Mouse (Mus musculus) bone marrow, adult 2 months (tissue): ENCODE data around the gene Bcas3. TPM values are rescaled to one million over a fixed set of nuclear protein-coding genes. Genes with fewer than 3 reads are reported as not detected.
A peak's percentile ranks its signal among the peaks of the same experiment; 100 is the strongest.
"Not testable (repeated sequence)": the region's sequence is repeated elsewhere in the genome, so short reads cannot be mapped to it uniquely, and the experiment has no call there.

ENCODE experiments used
- H3K27ac ChIP-seq: fragments of 200-500 bp; 2 replicates; pipeline ENCODE4 v1.5.1; 2012; ENCODE audit warnings: low read depth, mild to moderate bottlenecking, control low read depth, inconsistent platforms, low read length; ENCODE audit not compliant: control insufficient read depth, poor library complexity, insufficient read depth
- H3K4me1 ChIP-seq: fragments of 200-500 bp; 2 replicates; pipeline ENCODE4 v1.6.1; 2011; ENCODE audit warnings: low read length; ENCODE audit not compliant: control insufficient read depth, insufficient read depth
- H3K4me3 ChIP-seq: fragments of 200-500 bp; replicated peaks from 2 replicates; pipeline ENCODE3; 2011; ENCODE audit warnings: mild to moderate bottlenecking, low read depth, low read length, control low read depth; ENCODE audit not compliant: control insufficient read depth
- CTCF ChIP-seq: fragments of 200-500 bp; IDR thresholded peaks from 2 replicates; pipeline ENCODE4 v1.5.1; 2011; ENCODE audit warnings: low read length, control low read depth; ENCODE audit not compliant: control insufficient read depth, insufficient read depth
- POLR2A ChIP-seq: fragments of 200-500 bp; IDR thresholded peaks from 2 replicates; pipeline ENCODE4 v1.6.1; 2011; ENCODE audit warnings: low read depth, mild to moderate bottlenecking, control low read depth, low read length, borderline replicate concordance; ENCODE audit not compliant: control insufficient read depth
- WGBS: fragments of 180-500 bp; shearing (Covaris S2); methylation state at CpG from one replicate; pipeline ENCODE4 v1.1.7; 2018; 5-methylcytosine and 5-hydroxymethylcytosine counted together
- polyA plus RNA-seq: library from polyadenylated mRNA; stranded (reverse); fragments of >200 nt; gene quantifications from 2 replicates; pipeline ENCODE4 v1.2.4, GENCODE M21; 2011; ENCODE audit warnings: low replicate concordance; ENCODE audit not compliant: missing spikeins, insufficient read depth, insufficient read length

The Bcas3 gene
- polyA plus RNA-seq, 1 experiment = 19.5 TPM

DNA sequence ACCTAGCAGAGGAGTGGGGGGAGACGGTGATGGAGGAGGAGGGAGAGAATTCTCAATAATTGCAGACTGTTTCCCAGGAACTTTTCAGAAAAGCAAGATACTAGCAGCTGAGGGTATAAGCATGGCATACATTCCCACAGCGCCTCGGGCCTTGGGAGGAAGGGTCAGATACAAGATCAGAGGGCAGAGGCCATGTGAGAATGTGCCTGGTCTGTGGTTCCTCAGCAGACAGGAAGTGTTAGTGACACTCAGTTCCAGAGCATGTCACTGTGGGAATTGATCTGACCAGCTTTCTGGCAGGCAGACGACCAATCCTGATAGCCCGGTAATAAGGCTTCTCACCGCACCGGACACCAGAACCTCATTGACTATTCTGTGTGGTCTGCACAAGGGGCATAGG lies 357.2 kb downstream of the Bcas3 start:
- Histone ChIP-seq H3K4me3 (no peak overlapping the region), H3K4me1 (peaks cover 4% of the 10 kb centered on the region; the same call in 1 of the 2 replicates), H3K27ac (no peak overlapping the region)
- TF ChIP-seq CTCF = no peak
- no peak for TF ChIP-seq POLR2A
- 69% methylated on average over 7 of the region's 7 CpGs for WGBS

DNA sequence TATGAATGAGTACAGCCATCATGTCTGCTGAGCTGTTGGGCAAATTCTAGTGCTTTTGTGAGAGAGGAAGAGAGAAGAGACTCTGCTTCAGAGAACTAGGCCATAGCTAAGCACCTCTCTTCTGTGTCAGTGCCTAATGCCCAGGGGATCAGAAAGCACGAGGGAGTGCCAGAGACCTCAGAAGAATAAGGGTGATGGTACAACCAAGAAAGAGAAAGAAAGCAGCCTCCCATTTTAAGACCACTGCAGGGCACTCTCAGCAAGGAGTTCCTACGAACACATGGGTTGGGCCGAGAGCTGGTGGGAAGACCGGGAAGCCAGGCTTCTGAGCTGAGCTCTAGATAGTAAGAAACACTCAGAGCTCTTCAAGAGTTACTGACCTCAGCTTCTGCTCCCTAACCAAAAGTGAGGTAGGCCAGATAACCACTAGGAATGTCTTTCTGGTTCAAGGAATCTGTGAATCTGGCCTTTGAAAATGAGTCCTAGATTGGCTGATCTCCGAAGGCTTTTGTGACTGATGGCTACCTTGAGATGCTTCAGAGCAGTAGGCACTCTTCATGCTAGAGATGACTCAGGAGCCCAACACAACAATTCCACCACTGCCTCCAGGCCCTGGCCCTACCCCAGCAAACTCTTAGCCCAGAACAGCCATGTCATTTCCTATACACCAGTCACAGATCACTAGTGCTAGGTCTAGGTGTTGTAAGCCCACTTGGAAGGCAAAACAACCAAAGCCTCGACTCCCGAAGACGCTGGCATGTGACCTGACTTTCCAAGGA lies 359.2 kb downstream of the Bcas3 start:
- Histone ChIP-seq H3K4me3 (no peak overlapping the region), H3K4me1 (peaks cover 5% of the 10 kb centered on the region; the same call in 1 of the 2 replicates), H3K27ac (peak overlapping the region; percentile 19; the same call in 1 of the 2 replicates)
- TF ChIP-seq POLR2A = no peak
- no peak for TF ChIP-seq CTCF
- WGBS = 86% methylated on average over 8 of the region's 8 CpGs

DNA sequence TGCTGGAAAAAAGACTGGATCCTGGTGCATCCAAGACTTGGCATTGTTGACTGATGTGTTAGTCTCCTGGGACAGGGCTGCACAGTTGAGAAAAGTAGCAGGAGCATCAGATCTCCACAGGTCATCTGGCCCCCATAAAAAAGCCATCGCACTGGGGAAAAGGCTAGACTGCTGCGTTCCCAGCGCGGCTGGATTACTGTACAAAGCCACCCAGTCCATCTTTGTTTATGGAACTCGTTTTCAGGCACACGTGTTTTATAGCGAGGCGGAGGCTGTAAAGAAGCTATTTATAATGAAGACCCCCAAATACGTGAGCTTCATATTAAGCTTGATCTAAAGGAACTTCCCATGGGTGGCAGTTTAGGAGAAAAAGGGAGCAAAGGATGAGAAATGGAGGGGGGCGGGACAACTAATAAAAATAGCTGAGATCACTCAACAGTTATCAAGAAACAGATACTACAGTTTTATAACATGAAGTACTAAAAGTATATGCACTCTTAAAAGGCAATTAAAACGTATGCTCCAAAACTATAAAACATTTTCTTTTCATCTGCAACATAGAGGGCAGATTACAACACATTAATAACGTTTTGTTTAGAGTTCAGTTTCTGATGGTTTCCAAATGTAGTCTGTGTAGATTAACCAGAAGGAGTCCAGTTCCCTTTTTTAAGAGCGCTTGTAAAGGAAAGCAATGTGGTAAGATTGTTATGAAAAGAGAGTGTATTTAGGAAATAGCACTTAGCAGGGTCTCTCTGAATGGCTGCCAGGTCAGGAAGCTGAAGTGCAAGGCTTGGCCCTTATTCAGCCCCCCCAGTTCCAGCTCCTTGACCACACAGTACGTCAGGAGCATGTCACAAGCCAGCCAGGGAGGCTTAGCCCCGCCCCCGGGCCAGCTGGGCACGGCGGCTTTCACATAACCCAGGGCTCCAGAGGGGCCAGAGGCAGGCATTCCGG lies 360.2 kb downstream of the Bcas3 start:
- H3K4me3 ChIP-seq = no peak overlapping the region
- H3K4me1 ChIP-seq = peaks cover 5% of the 10 kb centered on the region; the same call in 1 of the 2 replicates
- 40% methylated on average over 19 of the region's 19 CpGs for WGBS
- TF ChIP-seq CTCF = no peak
- no peak for TF ChIP-seq POLR2A
- peak overlapping the region; percentile 85 for H3K27ac ChIP-seq

DNA sequence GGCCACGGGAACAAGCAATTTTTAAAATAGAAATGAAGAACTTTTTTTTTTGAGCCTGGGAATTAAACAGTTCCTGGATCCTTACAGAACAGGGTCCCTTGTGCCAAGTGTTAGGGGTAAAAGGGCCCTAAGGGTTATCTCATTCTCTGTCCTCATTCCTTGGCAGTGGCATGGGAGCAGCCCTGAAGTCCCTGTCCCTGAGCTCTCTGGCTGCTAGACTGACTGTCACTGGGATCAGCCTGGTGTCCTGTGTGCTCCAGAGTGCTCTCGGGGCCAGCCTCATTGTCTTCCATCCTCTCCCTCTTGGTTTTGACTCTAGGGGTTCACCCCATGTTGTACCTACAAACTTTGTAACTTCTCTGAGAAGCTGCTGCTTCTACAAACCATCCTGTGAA lies 360.8 kb downstream of the Bcas3 start:
- peak overlapping the region; percentile 85 for H3K27ac ChIP-seq
- H3K4me1 ChIP-seq = peaks cover 6% of the 10 kb centered on the region
- WGBS = 21% methylated on average over 2 of the region's 2 CpGs
- TF ChIP-seq POLR2A (no peak), CTCF (no peak)
- H3K4me3 ChIP-seq = no peak overlapping the region

DNA sequence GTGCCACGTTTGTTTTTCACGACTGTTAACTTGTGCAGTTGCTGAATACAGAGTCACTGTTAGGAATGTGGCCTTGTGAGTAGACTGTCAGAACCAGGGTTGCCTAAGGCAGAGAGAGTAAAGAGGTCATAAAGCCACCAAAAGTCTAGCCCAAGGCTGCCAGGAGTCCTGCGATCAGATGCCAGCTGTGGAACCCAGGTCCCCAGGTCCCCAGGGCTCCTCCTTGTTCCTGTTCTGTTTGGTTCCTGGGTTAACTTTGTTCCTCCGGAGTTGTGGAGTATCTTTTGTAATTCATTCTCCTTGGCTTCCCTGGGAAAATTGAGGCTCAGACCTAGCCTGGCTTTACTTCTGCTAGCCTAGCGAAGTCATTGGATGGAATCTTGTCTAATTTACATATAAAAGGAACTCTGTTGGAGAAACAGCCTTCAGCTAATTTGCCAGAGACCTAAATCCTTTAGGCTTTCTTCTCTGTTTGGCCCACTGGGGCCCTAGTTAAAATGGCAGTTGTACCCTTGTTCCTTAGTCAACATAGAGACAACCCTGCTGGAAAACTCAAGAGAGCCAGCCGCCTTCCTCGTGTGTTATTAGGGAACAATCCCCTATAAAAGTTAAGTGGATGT lies 361.5 kb downstream of the Bcas3 start:
- H3K4me1 ChIP-seq = peaks cover 8% of the 10 kb centered on the region
- TF ChIP-seq CTCF (no peak), POLR2A (no peak)
- 36% methylated on average over 7 of the region's 7 CpGs for WGBS
- H3K4me3 ChIP-seq = no peak overlapping the region
- H3K27ac ChIP-seq = peak overlapping the region; percentile 63; the same call in 1 of the 2 replicates

DNA sequence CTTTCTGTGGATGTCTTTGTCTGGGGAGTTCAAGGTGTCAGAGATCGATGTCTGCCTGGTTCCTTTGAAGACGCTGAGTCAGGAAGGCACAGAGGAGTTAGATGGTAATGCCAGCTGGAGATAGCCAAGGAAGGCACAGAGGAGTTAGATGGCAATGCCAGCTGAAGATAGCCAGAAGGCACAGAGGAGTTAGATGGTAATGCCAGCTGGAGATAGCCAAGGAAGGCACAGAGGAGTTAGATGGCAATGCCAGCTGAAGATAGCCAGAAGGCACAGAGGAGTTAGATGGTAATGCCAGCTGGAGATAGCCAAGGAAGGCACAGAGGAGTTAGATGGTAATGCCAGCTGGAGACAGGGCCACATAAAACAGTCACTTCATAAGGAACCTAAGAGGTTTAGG lies 363.8 kb downstream of the Bcas3 start:
- WGBS = 51% methylated on average over 2 of the region's 2 CpGs
- peak overlapping the region; percentile 30; the same call in 1 of the 2 replicates for H3K27ac ChIP-seq
- not testable (repeated sequence) for H3K4me3 ChIP-seq, H3K4me1 ChIP-seq

DNA sequence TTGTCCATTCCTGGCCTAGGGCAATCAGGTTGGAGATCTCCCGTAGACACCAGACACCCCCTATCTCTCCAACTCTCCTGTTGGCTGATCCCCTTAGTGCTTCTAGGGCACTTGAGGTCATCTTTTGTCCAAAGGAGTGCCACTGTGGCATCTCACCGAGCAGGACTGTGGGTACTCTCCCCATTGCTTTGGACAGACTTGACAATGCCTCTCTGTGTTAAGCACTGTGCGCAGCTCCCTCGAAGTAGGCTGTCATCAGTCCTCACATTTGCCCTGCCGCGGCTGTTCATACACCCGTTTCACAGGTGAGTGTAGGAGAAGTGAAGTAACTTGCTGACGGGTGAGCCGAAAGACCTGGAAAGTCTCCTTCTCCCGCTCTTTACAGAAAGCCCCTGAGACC lies 366.1 kb downstream of the Bcas3 start:
- H3K4me1 ChIP-seq = peaks cover 5% of the 10 kb centered on the region

DNA sequence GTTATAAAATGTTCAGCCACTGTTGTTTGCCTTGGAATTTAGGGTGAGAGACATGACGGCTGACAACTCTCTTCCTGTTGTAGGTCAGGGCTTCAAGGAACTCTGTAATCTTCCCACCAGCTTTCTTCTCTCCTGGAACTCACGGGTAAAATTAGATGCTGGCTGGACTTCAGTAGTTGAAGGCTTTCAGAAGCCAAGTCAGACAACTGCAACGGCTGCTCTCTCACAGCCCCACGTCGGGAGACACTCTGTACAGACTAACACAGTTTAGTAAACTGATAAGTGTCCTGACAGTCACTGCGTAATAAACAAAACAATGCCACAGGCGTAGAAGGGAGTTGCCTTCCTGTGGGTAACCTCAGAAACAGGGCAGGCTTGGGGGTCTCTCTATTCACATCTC lies 366.8 kb downstream of the Bcas3 start:
- TF ChIP-seq POLR2A (no peak), CTCF (no peak)
- 22% methylated on average over 7 of the region's 7 CpGs for WGBS
- no peak overlapping the region for H3K27ac ChIP-seq
- no peak overlapping the region for H3K4me3 ChIP-seq
- peaks cover 5% of the 10 kb centered on the region for H3K4me1 ChIP-seq

More for the DNA sequence above, 366.1 kb downstream of the Bcas3 start:
- 89% methylated on average over 10 of the region's 10 CpGs for WGBS
- TF ChIP-seq POLR2A (no peak), CTCF (no peak)
- peak overlapping the region; percentile 25 for H3K4me3 ChIP-seq
- peak overlapping the region; percentile 9; the same call in 1 of the 2 replicates for H3K27ac ChIP-seq
